Mouse (Mus musculus) layer of hippocampus, adult 8-10 months (tissue): ENCODE measurements around the gene Cdk8. TPM values are rescaled to one million over a fixed set of nuclear protein-coding genes. Genes with fewer than 3 reads are reported as not detected.
A peak's percentile ranks its signal among the peaks of the same experiment; 100 is the strongest.

Source experiments
- DNase-seq, 2 experiments: peaks; one replicate each; pipeline ENCODE4 v3.0.0; 2022; ENCODE audit warnings: low spot score in 2 of 2
- total RNA-seq, 4 experiments: library from RNA; stranded (reverse); gene quantifications; 2 replicates each; pipeline ENCODE4 v1.2.4; 2022

Gene Cdk8
- total RNA-seq, 4 experiments from 2014 or later: 37.7 to 47.3 (median 42.7) TPM

GRCm38 (mm10) chr5:146316316-146316715 lies 85.3 kb downstream of the Cdk8 start:
- DNase-seq: no peak

GRCm38 (mm10) chr5:146318051-146318450 lies 87.0 kb downstream of the Cdk8 start:
- DNase-seq: peak; percentile 32 to 38

- DNase-seq: no peak
Observed at GRCm38 (mm10) chr5:146318461-146318860, 87.4 kb downstream of the Cdk8 start.

GRCm38 (mm10) chr5:146328941-146329340 lies 97.9 kb downstream of the Cdk8 start:
- no peak for DNase-seq

- no peak for DNase-seq
Observed at GRCm38 (mm10) chr5:146329541-146329940, 98.5 kb downstream of the Cdk8 start.

GRCm38 (mm10) chr5:146330031-146330764 lies 99.2 kb downstream of the Cdk8 start:
- peak in 1 of 2 experiments; percentile 61 for DNase-seq

GRCm38 (mm10) chr5:146330765-146331115 lies 99.7 kb downstream of the Cdk8 start:
- DNase-seq: no peak

- no peak for DNase-seq
Observed at GRCm38 (mm10) chr5:146331131-146331530, 100.1 kb downstream of the Cdk8 start.

- no peak for DNase-seq
Observed at GRCm38 (mm10) chr5:146332541-146332940, 101.5 kb downstream of the Cdk8 start.

- DNase-seq: no peak
Observed at GRCm38 (mm10) chr5:146334410-146334809, 103.4 kb downstream of the Cdk8 start.

- DNase-seq: peak; percentile 57 to 59
Observed at GRCm38 (mm10) chr5:146338064-146338463, 107.0 kb downstream of the Cdk8 start.

- no peak for DNase-seq
Observed at GRCm38 (mm10) chr5:146340037-146340436, 109.0 kb downstream of the Cdk8 start.

GRCm38 (mm10) chr5:146344911-146345686 lies 114.1 kb downstream of the Cdk8 start:
- peak in 1 of 2 experiments; percentile 44 for DNase-seq

GRCm38 (mm10) chr5:146347081-146347480 lies 116.1 kb downstream of the Cdk8 start:
- DNase-seq: peak in 1 of 2 experiments; percentile 42

- DNase-seq: peak; percentile 31 to 51
Observed at GRCm38 (mm10) chr5:146349183-146349582, 118.2 kb downstream of the Cdk8 start.

- no peak for DNase-seq
Observed at GRCm38 (mm10) chr5:146350784-146351183, 119.8 kb downstream of the Cdk8 start.

GRCm38 (mm10) chr5:146352006-146352405 lies 121.0 kb downstream of the Cdk8 start:
- DNase-seq: no peak

Other genes starting within 250 kb of the Cdk8 start
- gene Cyp3a25, start 221.6 kb upstream of the Cdk8 start, total RNA-seq: not detected
- gene Cyp3a59, start 152.0 kb upstream of the Cdk8 start, total RNA-seq: not detected
- not detected for gene Gm5565, start 70.7 kb upstream of the Cdk8 start, total RNA-seq
- not detected for gene Gm6309, start 60.5 kb upstream of the Cdk8 start, total RNA-seq
- gene 1700001J03Rik, start 45.9 kb upstream of the Cdk8 start, total RNA-seq: 1 to 10 TPM; 1.6 to 3.8 (median 2.2) TPM
- 10 to 100 TPM; 61.5 to 72.1 (median 64.0) TPM for gene Rnf6, start 9.7 kb upstream of the Cdk8 start, total RNA-seq
- gene Wasf3, start 153.8 kb downstream of the Cdk8 start, total RNA-seq: 100 to 1,000 TPM in 1 of 4 experiments, 10 to 100 TPM in 3; 92.2 to 101 (median 96.8) TPM